Mouse (Mus musculus): Measurements from ENCODE around the gene Arhgef2.

Gene Arhgef2

DNA sequence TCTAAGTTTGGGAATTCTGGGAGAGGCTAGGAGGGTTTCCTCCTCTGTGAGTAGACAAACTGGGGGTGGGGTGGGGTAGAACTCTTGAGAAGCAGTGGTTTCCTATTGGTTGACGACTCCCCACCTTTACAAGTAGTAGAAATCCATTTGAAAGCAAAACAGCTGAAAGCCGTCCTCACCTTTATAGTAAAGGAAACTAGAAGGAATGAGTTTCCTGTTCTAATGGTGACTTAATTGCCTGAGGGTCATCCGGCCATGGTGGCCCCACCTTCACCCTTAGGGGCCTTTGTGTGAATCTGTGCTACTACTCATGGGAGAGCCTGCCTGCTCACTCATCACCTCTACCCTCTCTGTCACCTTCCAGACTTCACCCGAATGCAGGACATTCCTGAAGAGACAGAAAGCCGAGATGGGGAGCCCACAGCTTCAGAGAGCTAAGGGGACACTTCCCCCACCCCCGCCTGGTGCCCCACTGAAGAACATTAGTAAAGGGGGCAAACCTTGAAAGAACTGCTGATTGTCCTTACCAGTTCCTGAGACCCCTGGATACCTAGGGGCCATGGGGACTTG is 40.7 kb downstream of the Arhgef2 start:
- no peak for DNase-seq

DNA sequence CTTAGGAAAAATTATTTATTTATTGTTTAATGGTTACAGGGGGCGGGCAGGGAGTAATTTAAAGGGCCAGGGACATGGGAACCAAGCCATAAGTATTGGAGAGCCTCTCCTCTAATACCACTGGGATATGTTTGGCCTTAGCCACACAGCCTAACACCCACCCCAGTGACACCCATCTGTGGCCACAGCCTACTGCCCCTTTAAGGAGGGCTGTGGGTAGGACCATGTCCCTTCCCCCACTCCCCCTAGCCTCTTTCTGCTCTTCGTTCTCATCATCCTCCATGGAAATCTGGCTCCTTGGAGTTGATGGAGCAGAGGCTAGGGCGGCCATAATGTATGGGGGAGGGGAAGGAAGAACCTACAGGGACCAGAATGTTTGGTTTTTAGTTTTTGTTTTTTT is 41.3 kb downstream of the Arhgef2 start:
- DNase-seq = no peak

DNA sequence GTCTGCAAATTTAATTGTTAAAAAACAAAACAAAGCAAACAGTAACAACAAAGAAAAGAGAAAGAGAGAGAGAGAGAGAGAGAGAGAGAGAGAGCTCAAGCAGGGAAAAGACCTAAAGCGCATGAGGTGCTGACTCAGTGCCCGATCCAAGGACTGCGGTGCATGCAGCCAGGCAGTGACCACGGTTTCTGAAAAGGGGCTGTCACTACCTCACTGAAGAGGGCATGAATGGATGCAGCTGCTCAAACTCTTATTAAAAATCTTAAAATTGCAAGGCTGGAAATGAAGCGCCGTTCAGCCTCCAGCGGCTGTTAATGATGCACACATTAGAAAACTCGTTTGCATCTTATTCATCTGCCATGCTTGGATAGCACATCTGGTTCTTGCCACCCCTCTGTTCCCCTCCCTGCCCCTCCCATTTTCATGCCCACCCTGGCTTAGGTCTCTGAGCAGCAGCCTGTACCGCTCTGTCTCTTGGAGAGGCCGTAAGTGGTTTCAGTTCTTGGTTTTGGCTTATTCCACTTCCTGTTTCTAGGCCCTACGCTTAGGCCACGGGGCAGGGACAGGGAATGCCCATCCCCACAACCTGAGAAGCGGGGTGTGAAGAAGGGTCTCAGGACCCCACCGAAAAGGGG is 42.1 kb downstream of the Arhgef2 start:
- DNase-seq = no peak

DNA sequence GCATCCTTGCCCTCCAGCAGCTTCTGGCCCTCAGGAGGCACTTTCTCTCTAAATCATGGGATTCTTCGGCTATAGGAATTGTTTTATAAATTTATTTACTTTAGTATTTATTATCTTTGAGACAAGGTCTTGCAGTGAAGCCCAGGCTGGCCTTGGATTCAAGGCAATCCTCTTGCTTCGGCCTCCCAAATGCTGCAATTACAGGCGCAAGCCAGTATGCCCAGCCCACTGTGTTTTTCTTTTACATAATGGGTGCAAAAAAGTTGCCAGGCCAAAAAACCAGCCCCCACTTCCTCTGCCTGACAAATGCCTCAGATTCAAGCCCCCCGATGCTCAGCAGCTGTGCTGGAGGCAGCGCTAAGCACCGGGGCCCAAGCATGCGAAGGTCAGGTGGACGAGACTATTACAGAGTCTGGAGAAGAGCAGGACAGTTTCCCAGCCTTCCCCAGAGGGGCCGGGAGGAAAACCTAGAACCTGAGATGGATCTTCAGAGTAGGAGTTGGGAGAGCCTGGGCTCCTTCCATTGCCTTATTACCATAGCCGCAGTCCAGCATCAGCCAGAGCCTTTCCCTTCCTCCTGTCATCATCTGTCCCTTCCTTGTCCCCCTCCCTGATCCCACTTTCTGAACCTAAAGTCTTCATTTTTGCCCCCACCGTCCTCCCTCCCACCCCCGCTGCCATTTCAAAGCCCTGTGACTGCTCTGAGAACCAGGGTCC is 42.8 kb downstream of the Arhgef2 start:
- DNase-seq = no peak

DNA sequence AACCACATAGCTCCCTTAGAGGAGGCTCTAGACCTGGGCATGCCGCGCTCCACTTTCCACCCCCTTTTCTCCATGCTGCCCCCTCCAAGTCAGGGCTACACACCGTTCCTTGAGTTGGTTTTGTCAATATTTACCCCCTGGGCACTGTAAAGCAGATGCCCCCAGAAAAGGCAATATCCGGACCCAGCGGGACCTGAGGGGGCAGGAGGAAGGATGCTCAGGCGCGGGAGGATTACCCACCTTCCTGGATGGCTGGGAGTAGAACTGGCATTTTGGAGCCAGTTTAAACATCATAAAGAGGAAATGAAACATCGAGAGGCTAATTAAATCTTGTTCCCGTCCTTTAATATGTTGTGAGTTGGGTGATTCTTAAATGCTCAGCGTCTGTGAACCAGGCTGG is 43.4 kb downstream of the Arhgef2 start:
- DNase-seq = no peak

DNA sequence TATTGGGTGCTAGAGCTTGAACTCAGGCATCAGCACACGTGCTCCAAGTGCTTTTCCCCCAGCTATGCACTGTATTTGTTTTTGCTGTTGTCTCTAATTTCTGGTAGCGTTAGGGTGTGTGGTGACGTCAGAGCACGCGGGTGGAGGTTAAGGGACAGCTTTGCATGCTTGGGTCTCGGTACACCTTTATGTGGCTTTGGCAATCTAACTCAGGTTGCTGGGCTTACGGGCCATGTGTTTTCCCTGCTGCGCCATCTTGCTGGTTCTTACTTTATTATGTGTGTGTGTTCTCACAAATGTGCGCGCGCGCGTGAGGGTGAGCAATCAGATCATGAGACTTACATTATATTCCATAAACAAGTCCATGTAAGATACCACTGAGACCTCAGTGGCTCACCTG is 44.2 kb downstream of the Arhgef2 start:
- DNase-seq = no peak

DNA sequence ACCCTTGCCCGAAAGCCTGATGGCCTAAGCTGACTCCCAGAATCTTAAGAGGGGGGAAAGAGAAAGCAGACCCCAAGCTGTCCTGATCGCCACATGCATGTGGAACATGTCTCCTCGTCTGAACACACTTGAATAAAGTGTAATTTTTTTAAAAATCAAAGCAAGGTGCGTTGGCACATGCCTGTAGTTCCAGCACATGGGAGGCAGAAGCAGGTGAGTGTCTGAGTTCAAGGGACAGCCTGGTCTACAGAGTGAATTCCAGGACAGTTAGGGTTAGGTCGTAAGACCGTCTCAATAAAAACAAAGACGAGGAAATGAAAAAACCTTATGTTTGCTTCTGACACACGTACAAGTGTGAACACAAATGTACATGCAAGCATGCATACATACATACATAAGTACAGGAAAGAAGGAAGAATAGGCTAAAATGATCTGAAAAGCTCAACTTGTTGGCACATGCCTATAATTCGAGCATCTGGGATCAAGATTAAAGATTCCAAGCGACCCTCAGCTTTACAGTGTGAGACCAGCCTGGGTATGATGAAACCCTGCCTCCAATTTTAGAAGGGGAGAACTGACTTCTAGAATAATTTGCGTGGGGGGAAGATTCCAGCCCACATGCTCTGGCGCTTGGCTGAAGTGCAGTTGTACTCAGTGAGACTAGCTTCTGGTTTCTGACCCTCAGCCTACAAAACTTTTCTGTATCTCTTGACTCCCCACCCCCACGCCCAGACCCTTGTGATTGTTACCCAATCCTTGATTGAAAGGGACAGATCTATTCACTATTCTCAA is 45.1 kb downstream of the Arhgef2 start:
- no peak for DNase-seq

DNA sequence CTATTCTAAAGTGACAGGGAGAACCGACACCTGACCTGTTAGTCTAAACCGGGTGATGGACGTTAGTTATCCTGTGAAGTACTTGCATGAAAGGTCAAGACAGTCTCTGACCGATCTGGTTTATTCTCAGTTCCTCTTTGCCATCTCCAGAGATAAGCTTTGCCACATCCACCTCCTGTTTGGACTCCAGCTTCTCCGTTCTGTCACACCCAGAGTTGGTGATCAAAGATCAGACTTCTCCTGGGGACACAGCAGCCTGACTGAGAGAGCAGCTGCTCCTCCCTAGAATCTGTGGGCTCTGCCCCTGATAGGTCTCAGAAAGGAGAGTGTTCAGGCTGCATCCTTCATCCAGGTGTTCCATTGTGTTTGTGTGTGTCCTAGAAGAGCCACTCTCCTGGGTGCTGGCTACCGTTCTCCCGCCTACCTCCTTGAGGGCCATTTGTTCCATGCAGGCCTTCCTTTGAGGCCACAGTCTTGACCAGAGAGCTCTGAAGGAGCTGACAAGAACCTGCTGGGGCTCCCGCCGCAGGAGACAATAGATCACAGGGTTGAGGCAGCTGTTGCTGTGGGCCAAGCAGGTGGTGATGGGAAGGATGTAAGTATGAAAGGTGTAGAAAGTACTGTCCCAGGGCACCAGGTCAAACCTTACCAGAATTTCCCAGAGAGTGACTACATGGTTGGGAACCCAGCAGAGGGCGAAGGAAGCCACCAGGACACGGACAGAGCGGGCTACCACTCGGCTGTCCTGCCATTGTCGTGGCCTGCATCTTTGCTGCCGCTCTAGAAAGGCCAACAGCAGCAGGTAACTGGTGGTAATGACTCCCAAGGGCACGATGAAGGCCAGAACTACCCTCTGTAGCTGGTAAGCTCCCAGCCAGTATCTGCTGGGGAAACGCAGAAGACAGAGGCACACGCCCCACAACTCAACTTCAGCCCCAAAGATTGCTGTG is 46.2 kb downstream of the Arhgef2 start:
- no peak for DNase-seq

DNA sequence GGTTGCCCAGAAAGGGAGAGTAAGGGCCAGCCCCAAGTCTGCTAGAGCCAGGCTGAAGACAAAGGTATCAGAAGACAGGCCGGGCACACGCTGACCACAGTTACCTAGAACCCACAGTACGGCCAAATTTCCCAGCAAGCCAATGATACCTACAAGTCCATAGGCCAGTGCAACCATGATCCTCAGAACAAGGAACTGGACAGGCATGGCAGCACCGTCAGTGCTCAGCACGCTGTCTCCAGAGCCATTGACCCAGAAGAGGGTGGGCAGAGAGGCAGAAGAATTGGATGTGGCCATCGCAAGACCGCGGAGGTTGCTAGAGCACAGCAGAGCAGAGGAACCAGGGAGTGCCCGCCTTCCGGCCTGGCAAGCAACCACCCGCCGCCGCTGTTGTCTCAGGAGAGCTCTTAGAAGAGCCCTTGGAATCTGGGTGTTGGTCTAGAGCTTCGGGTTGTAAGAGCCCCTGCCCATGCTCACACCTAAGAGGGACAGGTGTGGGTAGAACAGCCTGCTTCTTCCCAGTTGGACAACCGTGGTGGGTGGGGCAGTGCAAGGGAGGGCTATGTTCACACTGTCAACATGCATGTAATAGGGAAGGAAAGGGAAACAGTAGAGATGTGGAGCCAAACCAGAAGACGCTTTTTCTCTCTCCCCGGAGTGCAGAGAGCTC is 47.2 kb downstream of the Arhgef2 start, which contains the start of gene Rxfp4:
Gene Rxfp4, minus strand, starts transcription at position 297 of the 670 bp plus-strand sequence.
- no peak for DNase-seq

DNA sequence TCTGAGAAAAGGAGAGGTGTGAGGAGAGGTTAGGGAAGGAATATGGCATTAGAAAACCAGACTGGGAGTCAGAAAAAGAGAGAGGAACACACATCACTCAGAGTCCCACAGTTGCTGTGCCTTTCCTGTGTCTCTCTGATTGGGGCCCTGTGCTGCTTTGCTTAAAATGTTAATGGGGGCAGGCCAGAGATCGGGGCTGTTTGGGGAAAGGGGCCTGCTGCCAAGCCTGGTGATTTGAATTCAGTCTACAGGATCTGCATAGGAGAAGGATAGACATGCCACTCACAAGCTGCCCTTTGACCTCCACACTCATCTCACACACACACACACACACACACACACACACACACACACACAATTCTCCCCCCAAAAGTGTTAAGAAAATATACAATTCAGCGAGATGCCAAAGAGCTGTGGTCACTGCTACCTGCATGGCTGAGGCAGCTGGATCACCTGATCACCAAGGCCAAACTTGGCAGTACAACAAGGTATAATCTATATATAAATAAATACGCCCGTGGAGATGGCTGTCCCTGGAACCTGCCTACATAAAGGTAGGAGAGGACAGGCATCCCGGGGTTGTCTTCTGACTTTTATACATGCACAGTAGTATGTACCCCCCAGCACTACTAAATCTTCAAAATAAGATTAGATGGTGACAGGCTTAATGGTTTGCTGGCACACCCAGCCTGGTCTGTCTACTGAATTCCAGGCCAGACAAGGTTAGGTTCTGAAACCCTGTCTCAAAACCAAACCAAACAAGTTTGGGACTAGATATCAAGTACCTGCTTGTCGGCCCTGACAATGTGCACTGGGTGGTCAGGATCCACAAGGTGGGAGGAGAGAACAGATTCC is 48.0 kb downstream of the Arhgef2 start:
- no peak for DNase-seq

DNA sequence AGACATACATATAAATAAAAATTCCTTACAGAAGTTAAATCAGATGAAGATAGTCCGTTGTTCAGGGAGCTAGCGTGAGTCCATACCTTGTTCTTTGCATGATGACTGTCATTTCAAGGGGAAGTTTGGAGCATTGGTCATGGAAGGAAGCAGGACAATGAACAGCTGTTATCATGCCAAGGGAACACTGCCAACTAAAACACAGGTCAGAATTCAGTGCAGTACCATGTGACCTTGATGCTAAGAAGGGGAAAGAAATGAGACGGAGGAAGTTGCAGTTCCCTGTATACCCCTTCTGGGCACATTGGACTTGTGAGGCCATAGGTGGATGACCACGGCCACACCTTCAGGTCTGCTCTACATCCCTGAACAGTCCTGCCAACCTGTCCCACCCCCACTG is 48.9 kb downstream of the Arhgef2 start:
- no peak for DNase-seq

DNA sequence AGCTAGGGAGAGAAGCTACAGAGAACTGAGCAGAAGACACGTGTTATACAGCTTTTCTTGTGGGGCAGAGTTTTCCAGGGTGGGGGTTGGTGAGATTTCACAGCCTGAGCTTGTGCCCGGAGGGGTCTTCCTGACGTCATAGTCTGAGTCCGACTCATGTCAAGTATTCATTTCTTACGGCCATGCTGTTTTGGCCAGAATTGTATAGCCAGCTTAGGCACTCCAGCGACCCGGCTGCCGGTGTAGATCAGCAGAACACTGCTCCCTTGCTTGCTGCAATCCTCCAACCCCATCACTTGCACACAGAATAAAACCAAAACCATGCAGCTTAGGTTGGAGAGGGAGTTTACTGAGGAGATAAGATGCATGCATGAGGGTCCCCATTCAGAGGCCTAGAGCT is 49.9 kb downstream of the Arhgef2 start:
- DNase-seq = no peak

DNA sequence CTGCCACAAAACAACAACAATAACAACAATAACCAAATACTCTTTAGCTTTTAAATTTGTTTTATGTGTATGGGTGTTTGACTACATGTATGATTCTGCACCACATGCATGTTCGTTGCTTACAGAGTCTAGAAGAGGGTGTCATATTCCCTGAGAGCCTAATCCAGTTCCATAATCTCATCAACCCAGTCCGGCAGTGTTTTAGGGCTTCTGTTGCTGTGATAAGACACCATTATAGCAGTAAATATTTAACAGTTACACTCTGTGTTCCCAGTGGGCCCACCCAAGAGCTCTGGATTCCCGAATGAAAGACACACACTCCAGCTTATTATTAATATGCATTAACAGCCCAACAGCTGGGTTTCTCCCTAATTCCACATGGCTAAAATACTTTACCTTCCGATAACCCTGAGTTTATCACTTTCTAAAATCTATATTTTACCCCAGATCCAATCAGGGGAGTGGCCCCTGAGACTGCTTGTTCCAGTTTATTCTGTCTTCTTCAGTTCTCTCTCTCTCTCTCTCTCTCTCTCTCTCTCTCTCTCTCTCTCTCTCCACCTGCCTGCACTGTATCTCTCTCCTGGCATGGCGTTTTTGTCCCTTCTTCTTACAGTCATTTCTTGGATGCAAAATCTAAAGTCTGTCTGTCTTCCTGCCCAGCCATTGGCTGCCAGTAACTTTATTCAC is 52.8 kb downstream of the Arhgef2 start:
- DNase-seq = no peak

DNA sequence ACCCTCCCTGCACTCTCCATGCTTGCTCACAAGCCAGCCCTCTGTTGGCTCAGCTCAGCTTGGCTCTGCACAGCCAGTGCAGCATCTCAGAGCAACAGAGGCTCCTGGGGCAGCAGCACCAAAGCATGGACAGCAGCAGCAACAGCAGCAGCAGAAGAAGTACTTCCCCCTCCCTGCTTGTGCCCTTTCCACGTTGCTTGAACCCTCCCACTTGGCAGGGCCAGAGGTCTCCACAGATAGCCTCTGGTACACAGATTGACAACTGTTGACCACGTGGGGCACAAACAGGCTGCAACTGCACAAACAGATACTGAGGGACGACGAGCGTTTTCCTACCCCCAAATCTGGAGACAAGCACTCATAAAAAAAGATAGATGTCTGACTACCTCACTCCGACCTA is 54.0 kb downstream of the Arhgef2 start:
- DNase-seq = no peak

DNA sequence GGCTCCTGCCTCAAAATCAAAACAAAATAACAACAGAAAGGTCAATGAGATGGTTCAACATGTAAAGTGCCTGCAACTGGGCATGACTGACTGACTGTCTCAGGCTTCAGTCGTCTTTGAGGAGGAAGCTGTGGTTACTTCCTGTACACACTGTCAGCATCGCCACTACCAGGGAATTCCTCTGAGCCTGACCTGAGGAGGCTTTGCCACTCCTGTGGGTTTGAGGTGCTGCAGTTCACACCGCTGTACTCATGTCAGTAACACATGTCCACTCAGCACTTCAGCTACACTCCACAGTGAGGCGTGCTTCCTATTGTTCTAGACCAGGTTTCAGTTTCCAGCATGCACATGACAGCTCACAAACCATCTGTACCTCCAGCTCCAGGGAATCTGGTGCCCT is 58.3 kb downstream of the Arhgef2 start:
- no peak for DNase-seq

DNA sequence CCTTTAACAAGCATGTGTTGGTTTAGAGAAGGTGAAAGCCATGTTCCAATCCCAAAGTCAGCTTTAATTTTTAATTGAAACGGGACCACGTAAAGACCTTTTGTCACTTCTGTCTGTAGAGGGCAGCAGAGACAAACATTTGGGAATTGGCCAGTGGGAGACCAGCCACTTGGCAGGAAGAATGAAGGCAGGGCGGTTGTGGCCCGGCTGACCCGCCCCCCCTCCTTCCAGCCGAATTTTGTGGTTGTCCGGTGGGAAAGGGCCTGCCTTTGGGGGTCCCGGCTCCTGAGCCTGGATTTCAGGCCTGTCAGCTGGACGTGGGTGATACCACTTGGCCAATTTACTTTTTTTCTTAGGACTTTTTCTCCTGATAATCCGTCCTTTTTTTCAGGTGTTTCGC is 71.6 kb downstream of the Arhgef2 start:
- DNase-seq = peak; percentile 70

DNA sequence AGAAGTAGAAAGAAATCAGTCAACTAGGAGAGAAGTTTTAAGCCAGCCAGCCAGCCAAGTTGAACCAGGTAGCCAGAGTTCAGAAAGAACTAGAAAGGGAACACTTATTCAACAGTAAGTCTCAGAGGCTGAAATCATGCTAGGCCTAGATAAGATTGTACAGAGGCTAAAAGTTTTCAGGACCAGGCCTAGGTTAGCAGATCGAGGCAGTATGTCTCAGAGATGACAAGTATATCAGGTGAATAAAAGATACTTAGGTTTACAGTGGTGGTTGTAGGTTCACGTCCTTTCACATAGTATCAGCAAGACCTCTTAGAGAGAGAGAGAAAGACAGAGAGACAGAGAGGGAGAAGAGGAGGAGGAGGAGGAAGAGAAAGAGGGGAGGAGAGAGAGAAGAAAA is 78.0 kb downstream of the Arhgef2 start:
- no peak for DNase-seq

DNA sequence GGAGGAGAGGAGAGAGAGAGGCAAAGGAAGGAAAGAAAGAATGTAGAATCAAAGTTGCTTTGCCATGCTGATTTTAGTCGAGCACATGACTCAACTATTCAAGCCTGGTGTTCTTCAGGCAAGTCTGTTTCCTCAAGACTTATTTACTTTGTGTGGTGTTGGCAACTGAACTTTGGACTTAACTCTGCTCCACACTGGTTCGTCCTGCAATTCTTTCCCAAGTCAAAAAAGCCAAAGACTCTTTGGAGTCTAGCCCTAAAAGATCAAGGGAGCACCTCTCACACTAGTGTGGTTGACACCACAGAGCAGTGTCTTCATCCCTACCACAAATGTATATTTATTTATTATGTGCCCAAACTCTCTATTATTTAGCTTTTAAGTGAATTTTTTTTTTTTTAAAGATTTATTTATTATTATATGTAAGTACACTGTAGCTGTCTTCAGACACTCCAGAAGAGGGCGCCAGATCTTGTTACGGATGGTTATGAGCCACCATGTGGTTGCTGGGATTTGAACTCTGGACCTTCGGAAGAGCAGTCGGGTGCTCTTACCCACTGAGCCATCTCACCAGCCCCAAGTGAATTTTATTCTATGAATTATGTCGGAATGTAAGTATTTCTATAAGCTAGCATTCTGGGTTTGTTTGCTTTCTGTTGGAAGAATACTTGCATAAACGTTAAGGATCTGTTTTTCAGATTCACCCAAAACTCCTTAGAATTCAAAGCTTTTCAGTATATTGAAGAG is 78.6 kb downstream of the Arhgef2 start:
- no peak for DNase-seq

All from cerebellum, adult 11-12 months (tissue).